Mouse (Mus musculus) embryonic facial prominence, embryonic 15.5 days (tissue): ENCODE measurements around the gene Htr2a. TPM values are rescaled to one million over a fixed set of nuclear protein-coding genes. Genes with fewer than 3 reads are reported as not detected.

Experiments
- ATAC-seq: fragments of 200-750 bp; cut with Nextera tagmentation; 2 replicates; pipeline ENCODE4 v1.8.0; 2017; ENCODE audit warnings: low read depth, moderate TSS enrichment; ENCODE audit not compliant: insufficient number of reproducible peaks, low FRiP score, low TSS enrichment
- H3K27ac ChIP-seq: fragments of 300-500 bp; sonication (generic); replicated peaks from 2 replicates; pipeline ENCODE4 v1.5.1; 2015; ENCODE audit warnings: mild to moderate bottlenecking, inconsistent platforms
- H3K27me3 ChIP-seq: fragments of 300-500 bp; sonication (generic); 2 replicates; pipeline ENCODE4 v1.6.1; 2015; ENCODE audit warnings: inconsistent platforms
- H3K36me3 ChIP-seq: fragments of 300-500 bp; sonication (generic); 2 replicates; pipeline ENCODE4 v1.6.1; 2015; ENCODE audit warnings: mild to moderate bottlenecking, inconsistent platforms
- H3K4me1 ChIP-seq: fragments of 300-500 bp; sonication (generic); 2 replicates; pipeline ENCODE4 v1.6.1; 2015; ENCODE audit warnings: inconsistent platforms
- H3K4me2 ChIP-seq: fragments of 300-500 bp; sonication (generic); replicated peaks from 2 replicates; pipeline ENCODE4 v1.6.1; 2015; ENCODE audit warnings: mild to moderate bottlenecking, inconsistent platforms
- H3K4me3 ChIP-seq: fragments of 300-500 bp; sonication (generic); replicated peaks from 2 replicates; pipeline ENCODE4 v1.5.1; 2015; ENCODE audit warnings: mild to moderate bottlenecking, inconsistent platforms
- H3K9ac ChIP-seq: fragments of 300-500 bp; sonication (generic); 2 replicates; pipeline ENCODE4 v1.6.1; 2015; ENCODE audit warnings: inconsistent platforms
- H3K9me3 ChIP-seq: fragments of 300-500 bp; sonication (generic); replicated peaks from 2 replicates; pipeline ENCODE4 v1.6.1; 2016; ENCODE audit warnings: inconsistent platforms
- WGBS: fragments of 180-500 bp; shearing (Covaris S2); methylation state at CpG from one replicate; pipeline ENCODE4 v1.1.7; 2015; 5-methylcytosine and 5-hydroxymethylcytosine counted together
- polyA plus RNA-seq: library from polyadenylated mRNA; unstranded; fragments of >200 nt; fragmentation: Nextera tagmentation; extraction: Ambion mirVana; gene quantifications from 2 replicates; pipeline ENCODE4 v1.2.1, GENCODE M21; 2015

Gene Htr2a
- polyA plus RNA-seq, 1 experiment from 2014 or later = 0.55 TPM

DNA sequence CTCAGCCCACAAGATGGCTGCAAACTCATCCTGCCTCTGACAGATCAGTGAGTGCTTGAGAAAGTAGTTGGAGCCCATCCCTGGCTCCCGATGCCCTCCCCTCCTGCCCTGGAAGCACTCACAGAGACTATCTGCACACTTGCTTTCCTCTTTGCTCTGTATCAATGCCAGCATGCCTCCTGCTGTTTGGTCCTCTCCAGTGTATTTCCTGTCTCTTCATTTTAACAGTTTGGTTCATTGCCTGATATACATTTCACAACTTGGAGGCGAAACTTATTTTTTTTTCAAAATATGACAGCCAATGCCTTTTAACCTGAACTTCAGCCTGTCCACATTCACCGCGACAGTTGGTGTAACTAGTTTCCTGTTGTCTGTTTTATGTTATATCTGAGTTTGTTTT, 11.0 kb downstream of the Htr2a start:
- no peaks in the 10 kb centered on the region for H3K27me3 ChIP-seq
- no peak overlapping the region for H3K4me2 ChIP-seq
- no peaks in the 10 kb centered on the region for H3K9me3 ChIP-seq
- no peak for ATAC-seq
- no peak overlapping the region for H3K9ac ChIP-seq
- H3K4me3 ChIP-seq = no peak overlapping the region
- no peaks in the 10 kb centered on the region for H3K36me3 ChIP-seq
- 74% methylated on average over 4 of the region's 4 CpGs for WGBS
- no peak overlapping the region for H3K27ac ChIP-seq
- no peaks in the 10 kb centered on the region for H3K4me1 ChIP-seq

DNA sequence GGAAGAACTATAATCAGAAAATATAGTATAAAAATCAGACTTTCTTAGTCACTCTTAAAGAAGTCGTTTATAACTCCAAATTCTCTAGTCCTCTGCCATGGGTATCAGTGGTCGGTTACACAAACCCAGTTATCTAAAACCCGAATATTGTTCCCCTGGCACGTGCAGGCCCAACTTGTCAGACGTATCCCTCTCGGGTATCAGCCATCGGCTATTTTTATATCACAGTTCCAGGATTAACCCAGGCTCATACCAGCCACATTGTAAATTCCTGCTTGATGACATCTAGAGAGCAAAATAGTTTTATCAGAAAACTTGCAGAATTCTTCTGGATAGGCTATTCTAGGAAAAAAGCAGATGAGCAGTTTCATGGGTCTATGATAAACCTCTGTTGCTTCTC, 16.6 kb downstream of the Htr2a start:
- Histone ChIP-seq H3K9me3 (no peaks in the 10 kb centered on the region), H3K9ac (no peak overlapping the region), H3K36me3 (no peaks in the 10 kb centered on the region), H3K27me3 (no peaks in the 10 kb centered on the region), H3K4me3 (no peak overlapping the region), H3K27ac (no peak overlapping the region), H3K4me2 (no peak overlapping the region), H3K4me1 (no peaks in the 10 kb centered on the region)
- no peak for ATAC-seq
- 54% methylated on average over 7 of the region's 7 CpGs for WGBS

- WGBS = 79% methylated on average over 8 of the region's 8 CpGs
- Histone ChIP-seq H3K9ac (no peak overlapping the region), H3K36me3 (no peaks in the 10 kb centered on the region), H3K4me3 (no peak overlapping the region), H3K27ac (no peak overlapping the region), H3K4me1 (no peaks in the 10 kb centered on the region), H3K9me3 (no peaks in the 10 kb centered on the region), H3K4me2 (no peak overlapping the region), H3K27me3 (no peaks in the 10 kb centered on the region)
- no peak for ATAC-seq
Observed at GRCm38 (mm10) chr14:74659411-74659841, 18.8 kb downstream of the Htr2a start.

DNA sequence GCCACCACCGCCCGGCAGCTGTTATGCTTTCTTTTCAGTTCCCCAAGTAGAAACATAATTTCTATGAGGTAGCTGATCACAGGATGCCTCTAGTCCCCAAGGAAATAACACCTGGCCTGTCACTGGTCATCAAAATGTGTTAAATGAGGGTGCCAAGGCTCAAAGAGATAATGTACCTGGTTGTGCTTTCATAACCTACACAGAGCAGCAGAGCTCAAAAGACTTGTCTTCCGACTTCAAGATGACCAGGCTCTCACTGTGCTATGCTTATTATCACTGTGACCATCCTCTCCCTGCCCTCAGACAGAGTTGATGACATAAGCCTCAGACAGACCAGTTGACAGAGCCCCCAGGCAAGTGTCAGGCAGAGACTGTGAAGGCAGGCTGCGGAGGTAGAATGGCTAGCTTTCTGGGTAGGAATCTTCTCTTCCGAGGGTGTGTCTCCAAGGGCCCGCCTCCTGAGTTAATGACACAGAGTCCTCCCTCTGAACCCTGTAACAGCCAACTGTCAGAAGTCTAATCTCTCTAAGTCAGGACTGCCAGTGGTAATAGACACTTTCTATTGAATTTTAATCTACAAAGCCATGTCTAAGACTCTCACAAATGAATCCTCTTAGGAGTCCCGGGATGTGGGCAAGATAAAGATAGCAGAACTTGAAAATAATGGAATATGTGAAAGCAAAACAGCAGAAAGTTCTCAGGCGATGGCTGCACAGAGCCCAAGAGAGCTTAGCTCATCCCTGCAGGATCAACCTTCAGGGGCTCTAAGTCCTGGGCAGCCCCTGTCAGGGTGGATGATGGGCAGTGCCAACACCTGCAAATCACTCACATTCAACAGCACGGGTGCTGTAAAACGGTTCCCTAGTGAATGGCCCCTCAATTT, 31.7 kb downstream of the Htr2a start:
- whole genome bisulfite sequencing = 48% methylated on average over 10 of the region's 10 CpGs

GRCm38 (mm10) chr14:74673020-74673350, 32.3 kb downstream of the Htr2a start:
- no peak overlapping the region for H3K4me2 ChIP-seq
- H3K27ac ChIP-seq = no peak overlapping the region
- ATAC-seq = no peak

More for the DNA sequence above, 31.7 kb downstream of the Htr2a start:
- no peak overlapping the region for H3K9ac ChIP-seq
- H3K27ac ChIP-seq = no peak overlapping the region
- no peaks in the 10 kb centered on the region for H3K4me1 ChIP-seq
- H3K27me3 ChIP-seq = no peaks in the 10 kb centered on the region
- no peak for ATAC-seq
- H3K4me2 ChIP-seq = no peak overlapping the region
- no peaks in the 10 kb centered on the region for H3K36me3 ChIP-seq
- H3K4me3 ChIP-seq = no peak overlapping the region
- no peaks in the 10 kb centered on the region for H3K9me3 ChIP-seq

DNA sequence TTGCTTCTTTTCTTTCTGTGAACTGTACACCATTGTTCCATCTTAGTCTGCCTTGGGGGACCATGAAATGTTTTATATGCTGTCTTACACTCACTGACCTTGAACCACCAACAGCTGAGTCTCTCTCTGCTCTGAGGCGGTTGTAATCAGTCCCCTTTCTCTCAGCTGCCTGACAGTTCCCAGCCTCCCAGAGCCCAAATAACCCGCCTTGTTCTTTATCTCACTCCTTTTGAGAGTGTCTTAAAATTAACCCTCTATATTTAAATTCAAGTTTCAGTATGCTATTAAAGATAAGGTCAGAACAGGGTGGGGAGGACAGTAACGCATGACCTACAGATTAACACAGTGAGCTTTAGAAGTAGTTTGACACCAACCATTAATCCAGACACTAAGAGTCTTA, 32.9 kb downstream of the Htr2a start:
- 76% methylated on average over 3 of the region's 3 CpGs for WGBS
- ATAC-seq = no peak
- H3K4me1 ChIP-seq = no peaks in the 10 kb centered on the region
- no peak overlapping the region for H3K9ac ChIP-seq
- no peaks in the 10 kb centered on the region for H3K36me3 ChIP-seq
- H3K27me3 ChIP-seq = no peaks in the 10 kb centered on the region
- H3K4me3 ChIP-seq = no peak overlapping the region
- no peak overlapping the region for H3K4me2 ChIP-seq
- H3K9me3 ChIP-seq = no peaks in the 10 kb centered on the region
- H3K27ac ChIP-seq = no peak overlapping the region

More at GRCm38 (mm10) chr14:74673020-74673350, 32.3 kb downstream of the Htr2a start:
- Histone ChIP-seq H3K9me3 (no peaks in the 10 kb centered on the region), H3K9ac (no peak overlapping the region), H3K4me3 (no peak overlapping the region), H3K36me3 (no peaks in the 10 kb centered on the region), H3K4me1 (no peaks in the 10 kb centered on the region), H3K27me3 (no peaks in the 10 kb centered on the region)
- WGBS = 47% methylated on average over 3 of the region's 3 CpGs

- Histone ChIP-seq H3K4me1 (no peaks in the 10 kb centered on the region), H3K27ac (no peak overlapping the region), H3K9me3 (no peaks in the 10 kb centered on the region), H3K4me3 (no peak overlapping the region), H3K27me3 (no peaks in the 10 kb centered on the region), H3K36me3 (no peaks in the 10 kb centered on the region), H3K9ac (no peak overlapping the region), H3K4me2 (no peak overlapping the region)
- ATAC-seq = no peak
- WGBS = 80% methylated on average over 5 of the region's 5 CpGs
Observed at GRCm38 (mm10) chr14:74679841-74680240, 39.2 kb downstream of the Htr2a start.

- Histone ChIP-seq H3K4me2 (no peak overlapping the region), H3K9ac (no peak overlapping the region), H3K9me3 (no peaks in the 10 kb centered on the region), H3K4me3 (no peak overlapping the region), H3K36me3 (no peaks in the 10 kb centered on the region), H3K27ac (no peak overlapping the region), H3K4me1 (no peaks in the 10 kb centered on the region), H3K27me3 (no peaks in the 10 kb centered on the region)
- no peak for ATAC-seq
- 79% methylated on average over 5 of the region's 5 CpGs for WGBS
Observed at GRCm38 (mm10) chr14:74684298-74684978, 43.8 kb downstream of the Htr2a start.

DNA sequence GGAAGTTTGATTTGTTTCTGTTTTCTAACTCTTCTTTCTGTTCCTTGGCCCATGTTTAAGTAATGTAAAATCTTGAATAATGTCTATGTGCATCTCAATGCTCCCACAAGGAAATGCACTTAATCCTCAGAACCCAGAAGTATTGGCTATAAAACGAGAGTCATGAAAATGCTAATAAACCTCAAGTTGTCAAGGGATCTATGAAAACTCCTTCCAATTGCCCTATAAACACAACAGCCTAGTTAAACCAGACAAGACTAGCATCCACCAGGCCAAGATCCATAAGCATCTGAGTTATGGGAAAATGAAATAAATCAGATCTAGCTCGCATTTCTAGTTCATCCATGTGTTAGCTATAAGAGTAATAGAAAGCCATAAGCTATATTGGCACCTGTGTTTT, 51.3 kb downstream of the Htr2a start:
- no peak for ATAC-seq
- Histone ChIP-seq H3K9ac (no peak overlapping the region), H3K4me3 (no peak overlapping the region), H3K4me2 (no peak overlapping the region), H3K27ac (no peak overlapping the region), H3K4me1 (no peaks in the 10 kb centered on the region), H3K27me3 (no peaks in the 10 kb centered on the region), H3K36me3 (no peaks in the 10 kb centered on the region), H3K9me3 (no peaks in the 10 kb centered on the region)
- 90% methylated on average over 2 of the region's 2 CpGs for WGBS

GRCm38 (mm10) chr14:74696766-74697165, 56.1 kb downstream of the Htr2a start:
- ATAC-seq = no peak
- H3K27ac ChIP-seq = no peak overlapping the region
- no peaks in the 10 kb centered on the region for H3K9me3 ChIP-seq
- H3K27me3 ChIP-seq = no peaks in the 10 kb centered on the region
- no peak overlapping the region for H3K9ac ChIP-seq
- H3K4me1 ChIP-seq = no peaks in the 10 kb centered on the region
- H3K36me3 ChIP-seq = no peaks in the 10 kb centered on the region
- no peak overlapping the region for H3K4me3 ChIP-seq
- WGBS = 23% methylated on average over 4 of the region's 4 CpGs
- no peak overlapping the region for H3K4me2 ChIP-seq

DNA sequence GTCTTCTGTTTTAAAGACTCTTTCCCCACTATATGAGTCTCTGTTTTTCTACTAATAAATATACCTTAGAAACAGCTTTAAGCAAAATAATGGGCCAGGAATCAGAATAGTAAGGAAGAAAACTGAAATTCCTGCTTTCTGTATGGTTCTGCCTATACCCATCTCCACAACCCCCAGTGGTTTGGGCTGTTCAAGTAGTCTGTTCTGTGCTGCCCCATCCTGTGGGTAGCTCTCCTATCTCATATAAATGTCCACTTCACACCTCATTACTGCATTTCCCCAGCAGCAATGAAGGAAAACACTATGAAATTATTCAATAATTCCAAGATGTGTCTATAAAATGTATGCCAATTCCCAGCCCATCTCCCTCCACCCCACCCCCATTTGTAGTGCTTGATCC, 56.8 kb downstream of the Htr2a start:
- no peak overlapping the region for H3K4me2 ChIP-seq
- no peaks in the 10 kb centered on the region for H3K9me3 ChIP-seq
- no peaks in the 10 kb centered on the region for H3K27me3 ChIP-seq
- no peak overlapping the region for H3K27ac ChIP-seq
- no peak for ATAC-seq
- no peaks in the 10 kb centered on the region for H3K36me3 ChIP-seq
- no peaks in the 10 kb centered on the region for H3K4me1 ChIP-seq
- H3K9ac ChIP-seq = no peak overlapping the region
- no peak overlapping the region for H3K4me3 ChIP-seq

DNA sequence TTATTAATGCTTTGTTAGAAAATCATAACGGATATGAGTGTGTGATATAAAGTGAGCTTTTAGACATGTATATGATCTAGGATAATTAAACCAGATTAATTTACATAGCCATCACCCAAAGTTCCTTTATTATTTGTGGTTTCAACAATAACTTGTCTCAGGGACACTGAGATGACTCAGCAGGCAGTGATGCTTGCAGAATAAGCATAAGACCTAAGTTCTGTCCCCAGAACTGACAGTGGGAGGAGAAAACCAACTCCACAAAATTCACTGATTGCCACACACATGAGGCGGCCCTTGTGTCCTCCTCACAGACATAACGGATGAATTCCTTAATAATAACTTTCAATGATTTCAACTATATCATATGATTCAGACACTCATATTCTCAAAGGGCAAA, 58.6 kb downstream of the Htr2a start:
- Histone ChIP-seq H3K4me3 (no peak overlapping the region), H3K9me3 (no peaks in the 10 kb centered on the region), H3K27ac (no peak overlapping the region), H3K27me3 (no peaks in the 10 kb centered on the region), H3K4me2 (no peak overlapping the region), H3K36me3 (no peaks in the 10 kb centered on the region), H3K4me1 (no peaks in the 10 kb centered on the region), H3K9ac (no peak overlapping the region)
- 81% methylated on average over 3 of the region's 3 CpGs for WGBS
- no peak for ATAC-seq
